Mouse (Mus musculus) embryonic fibroblast, embryonic 13.5 days (primary cell): Measurements from ENCODE around the gene Edem1. TPM values are rescaled to one million over a fixed set of nuclear protein-coding genes. Genes with fewer than 3 reads are reported as not detected.
"Not testable (repeated sequence)": the region's sequence is repeated elsewhere in the genome, so short reads cannot be mapped to it uniquely, and the experiment has no call there.

Source experiments
- H3K27ac ChIP-seq: 2 replicates; pipeline ENCODE4 v1.5.1; 2012; ENCODE audit warnings: low read length, control low read depth, inconsistent platforms; ENCODE audit not compliant: insufficient read depth
- H3K4me1 ChIP-seq: 2 replicates; pipeline ENCODE4 v1.6.1; 2011; ENCODE audit warnings: low read length; ENCODE audit not compliant: control insufficient read depth, insufficient read depth
- H3K4me3 ChIP-seq: 2 replicates; pipeline ENCODE4 v1.5.1; 2011; ENCODE audit warnings: mild to moderate bottlenecking, control low read depth, low read length; ENCODE audit not compliant: insufficient read depth
- CTCF ChIP-seq: IDR thresholded peaks from 2 replicates; pipeline ENCODE4 v1.5.1; 2011; ENCODE audit warnings: mild to moderate bottlenecking, control low read depth, low read length, moderate library complexity, borderline replicate concordance; ENCODE audit not compliant: insufficient read depth
- POLR2A ChIP-seq: IDR thresholded peaks from 2 replicates; pipeline ENCODE4 v1.6.1; 2011; ENCODE audit warnings: low read depth, mild to moderate bottlenecking, control low read depth, low read length, moderate library complexity
- polyA plus RNA-seq: library from polyadenylated mRNA; stranded (reverse); fragments of >200 nt; gene quantifications from 2 replicates; pipeline ENCODE4 v1.2.4, GENCODE M21; 2011; ENCODE audit warnings: low read depth; ENCODE audit not compliant: missing spikeins, insufficient read length

Gene Edem1
- polyA plus RNA-seq, 1 experiment: 107 TPM

GRCm38 (mm10) chr6:108840861-108841640 is 12.6 kb downstream of the Edem1 start:
- TF ChIP-seq CTCF (no peak), POLR2A (no peak)
- no peak overlapping the region for H3K27ac ChIP-seq

GRCm38 (mm10) chr6:108843664-108844063 is 15.2 kb downstream of the Edem1 start:
- Histone ChIP-seq H3K4me1 (peaks cover 4% of the 10 kb centered on the region; the same call in 1 of the 2 replicates), H3K27ac (peak overlapping the region; percentile 94), H3K4me3 (no peak overlapping the region)
- TF ChIP-seq POLR2A (0 out of 2 replicates have a peak, but pooled peaks have one; percentile 6), CTCF (no peak)

More at GRCm38 (mm10) chr6:108840861-108841640, 12.6 kb downstream of the Edem1 start:
- H3K4me3 ChIP-seq: no peak overlapping the region
- peaks cover 4% of the 10 kb centered on the region; the same call in 1 of the 2 replicates for H3K4me1 ChIP-seq

GRCm38 (mm10) chr6:108844093-108844492 is 15.7 kb downstream of the Edem1 start:
- H3K4me1 ChIP-seq: peaks cover 4% of the 10 kb centered on the region; the same call in 1 of the 2 replicates
- TF ChIP-seq POLR2A (no peak), CTCF (no peak)
- no peak overlapping the region for H3K4me3 ChIP-seq
- peak overlapping the region; percentile 91 for H3K27ac ChIP-seq

- Histone ChIP-seq H3K4me1 (peaks cover 4% of the 10 kb centered on the region; the same call in 1 of the 2 replicates), H3K4me3 (no peak overlapping the region), H3K27ac (no peak overlapping the region)
- no peak for TF ChIP-seq POLR2A
Measured at GRCm38 (mm10) chr6:108844771-108845170, 16.3 kb downstream of the Edem1 start.

- Histone ChIP-seq H3K4me3 (no peak overlapping the region), H3K27ac (no peak overlapping the region), H3K4me1 (no peaks in the 10 kb centered on the region)
- TF ChIP-seq POLR2A (no peak), CTCF (no peak)
Measured at GRCm38 (mm10) chr6:108852088-108852670, 23.7 kb downstream of the Edem1 start.

- TF ChIP-seq CTCF (no peak), POLR2A (no peak)
- no peaks in the 10 kb centered on the region for H3K4me1 ChIP-seq
- H3K27ac ChIP-seq: no peak overlapping the region
- no peak overlapping the region for H3K4me3 ChIP-seq
Measured at GRCm38 (mm10) chr6:108852986-108853385, 24.5 kb downstream of the Edem1 start.

- TF ChIP-seq CTCF (no peak), POLR2A (no peak)
- Histone ChIP-seq H3K4me3 (no peak overlapping the region), H3K4me1 (no peaks in the 10 kb centered on the region), H3K27ac (no peak overlapping the region)
Measured at GRCm38 (mm10) chr6:108858583-108858982, 30.1 kb downstream of the Edem1 start.

- Histone ChIP-seq H3K4me1 (no peaks in the 10 kb centered on the region), H3K27ac (no peak overlapping the region), H3K4me3 (no peak overlapping the region)
- TF ChIP-seq CTCF (no peak), POLR2A (no peak)
Measured at GRCm38 (mm10) chr6:108861226-108861625, 32.8 kb downstream of the Edem1 start.

- H3K27ac ChIP-seq: no peak overlapping the region
- no peak overlapping the region for H3K4me3 ChIP-seq
- no peak for TF ChIP-seq POLR2A
- no peak for TF ChIP-seq CTCF
- no peaks in the 10 kb centered on the region for H3K4me1 ChIP-seq
Measured at GRCm38 (mm10) chr6:108862548-108862947, 34.1 kb downstream of the Edem1 start.

- no peak overlapping the region for H3K4me3 ChIP-seq
- no peaks in the 10 kb centered on the region for H3K4me1 ChIP-seq
- no peak for TF ChIP-seq CTCF
- TF ChIP-seq POLR2A: no peak
- no peak overlapping the region for H3K27ac ChIP-seq
Measured at GRCm38 (mm10) chr6:108866317-108866716, 37.9 kb downstream of the Edem1 start.

GRCm38 (mm10) chr6:108869031-108869430 is 40.6 kb downstream of the Edem1 start:
- H3K27ac ChIP-seq, H3K4me1 ChIP-seq, H3K4me3 ChIP-seq: not testable (repeated sequence)
